Mouse (Mus musculus): ENCODE measurements at regions not wholly inside any gene's neighbourhood (a gene's known extent, or its start where the extent isn't known, plus 50 kb on each side); places are given as distances from the start of the nearest gene placed in this dataset.

DNA sequence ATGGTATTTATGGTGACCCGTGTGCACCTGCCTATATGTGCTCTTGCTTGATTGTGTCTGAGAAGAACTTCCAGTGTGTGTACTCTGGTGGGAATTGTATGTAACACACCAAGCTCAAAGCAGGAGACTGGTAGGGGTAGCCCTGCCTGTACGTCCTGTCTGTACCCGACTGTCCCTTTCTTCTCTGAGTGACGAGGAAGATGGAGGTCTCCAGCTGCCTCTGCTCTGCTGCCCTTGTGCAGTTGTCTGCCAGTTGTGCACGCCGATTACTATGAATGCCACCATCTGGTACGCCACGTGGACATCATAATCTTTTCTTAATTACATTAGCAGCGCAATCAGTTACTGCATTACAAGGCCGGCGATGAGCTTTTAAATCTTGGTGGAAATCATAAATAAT is 53.6 kb upstream of the Mvb12b start:
- DNase-seq (ENCODE audit: low spot score in 2 of 2) = no peak

DNA sequence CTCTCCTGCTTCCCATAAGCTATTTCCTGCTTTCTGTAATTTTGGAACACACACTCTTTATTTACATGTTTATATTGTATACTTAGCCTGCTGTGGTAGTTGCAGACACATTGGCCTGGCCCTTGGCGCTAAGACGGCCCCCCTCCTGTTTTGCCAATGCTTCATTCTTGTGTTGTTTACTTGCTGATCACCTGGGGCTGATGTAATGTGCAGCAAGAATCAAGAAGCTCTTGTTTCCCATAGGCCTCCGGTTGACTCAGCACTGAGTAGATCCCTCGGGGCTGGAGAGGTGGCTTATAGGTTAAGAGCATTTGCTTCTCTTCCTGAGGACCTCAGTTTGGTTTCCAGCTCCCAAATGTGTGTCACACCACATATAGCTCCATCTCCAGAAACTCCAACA is 52.1 kb upstream of the Mvb12b start:
- no peak for DNase-seq (ENCODE audit: low spot score in 2 of 2)

Measured in frontal cortex, postnatal 36 days (tissue).